Mouse (Mus musculus) intestine, embryonic 16.5 days (tissue): ENCODE results near the gene Gm29582. TPM values are rescaled to one million over a fixed set of nuclear protein-coding genes. Genes with fewer than 3 reads are reported as not detected.
"Not testable (repeated sequence)": the region's sequence is repeated elsewhere in the genome, so short reads cannot be mapped to it uniquely, and the experiment has no call there.

ENCODE experiments used
- ATAC-seq: fragments of 200-750 bp; cut with Nextera tagmentation; 2 replicates; pipeline ENCODE4 v1.8.0; 2017; ENCODE audit warnings: moderate TSS enrichment, moderate library complexity
- H3K27ac ChIP-seq: fragments of 300-500 bp; sonication (generic); 2 replicates; pipeline ENCODE4 v1.5.1; 2014; ENCODE audit warnings: mild to moderate bottlenecking, low read length
- H3K27me3 ChIP-seq: fragments of 300-500 bp; sonication (generic); replicated peaks from 2 replicates; pipeline ENCODE4 v1.6.1; 2014; ENCODE audit warnings: low read length, control low read depth, mixed read lengths; ENCODE audit not compliant: control insufficient read depth, insufficient read depth
- H3K36me3 ChIP-seq: fragments of 300-500 bp; sonication (generic); 2 replicates; pipeline ENCODE4 v1.6.1; 2014; ENCODE audit warnings: low read length, control low read depth; ENCODE audit not compliant: control insufficient read depth, insufficient read depth
- H3K4me1 ChIP-seq: fragments of 300-500 bp; sonication (generic); 2 replicates; pipeline ENCODE4 v1.6.1; 2014; ENCODE audit warnings: low read length, control low read depth, mixed read lengths; ENCODE audit not compliant: control insufficient read depth, insufficient read depth
- H3K4me2 ChIP-seq: fragments of 300-500 bp; sonication (generic); 2 replicates; pipeline ENCODE4 v1.6.1; 2014; ENCODE audit warnings: low read depth, low read length, control low read depth
- H3K4me3 ChIP-seq: fragments of 300-500 bp; sonication (generic); 2 replicates; pipeline ENCODE4 v1.5.1; 2014; ENCODE audit warnings: mild to moderate bottlenecking, low read length
- H3K9ac ChIP-seq: fragments of 300-500 bp; sonication (generic); 2 replicates; pipeline ENCODE4 v1.6.1; 2014; ENCODE audit warnings: low read depth, low read length
- H3K9me3 ChIP-seq: fragments of 300-500 bp; sonication (generic); 2 replicates; pipeline ENCODE4 v1.6.1; 2016; ENCODE audit warnings: low read length, control low read depth; ENCODE audit not compliant: control insufficient read depth
- WGBS: fragments of 180-500 bp; shearing (Covaris S2); extraction: QIAGEN DNeasy Blood & Tissue Kit; methylation state at CpG from one replicate; pipeline ENCODE4 v1.1.7; 2014; 5-methylcytosine and 5-hydroxymethylcytosine counted together
- polyA plus RNA-seq: library from polyadenylated mRNA; unstranded; fragments of >200 nt; fragmentation: Nextera tagmentation; extraction: Ambion mirVana; gene quantifications from 2 replicates; pipeline ENCODE4 v1.2.1, GENCODE M21; 2015

Gene Gm29582
- polyA plus RNA-seq, result not detected in 2 replicates

GRCm38 (mm10) chrY:30738461-30738860 is at the start of gene Gm29582:
TSS of gene Gm29582 (minus strand) at chrY:30738561.
- H3K4me1 ChIP-seq, ATAC-seq, H3K36me3 ChIP-seq, H3K4me2 ChIP-seq, H3K27me3 ChIP-seq, H3K9ac ChIP-seq, H3K4me3 ChIP-seq, H3K27ac ChIP-seq, H3K9me3 ChIP-seq: not testable (repeated sequence)
- WGBS, result no CpG with 5 or more reads among the region's 8 CpGs
